Mouse (Mus musculus) bone marrow, adult 2 months (tissue): Measurements from ENCODE around the gene Arid2.

ENCODE experiments used
- CTCF ChIP-seq: fragments of 200-500 bp; IDR thresholded peaks from 2 replicates; pipeline ENCODE4 v1.5.1; 2011; ENCODE audit warnings: low read length, control low read depth; ENCODE audit not compliant: control insufficient read depth, insufficient read depth
- POLR2A ChIP-seq: fragments of 200-500 bp; IDR thresholded peaks from 2 replicates; pipeline ENCODE4 v1.6.1; 2011; ENCODE audit warnings: low read depth, mild to moderate bottlenecking, control low read depth, low read length, borderline replicate concordance; ENCODE audit not compliant: control insufficient read depth

GRCm38 (mm10) chr15:96309310-96309709, 22.0 kb downstream of the Arid2 start:
- TF ChIP-seq CTCF = no peak
- TF ChIP-seq POLR2A = no peak
